Mouse (Mus musculus) gastrocnemius, adult 2 months (tissue): ENCODE measurements at regions not wholly inside any gene's neighbourhood (a gene's known extent, or its start where the extent isn't known, plus 50 kb on each side); places are given as distances from the start of the nearest gene placed in this dataset.

ENCODE experiments used
- DNase-seq: peaks from one replicate; pipeline ENCODE4 v3.0.0; 2022
- H3K27ac ChIP-seq: fragments of 200-600 bp; 2 replicates; pipeline ENCODE4 v1.8.1; 2022; ENCODE audit warnings: mild to moderate bottlenecking
- H3K4me3 ChIP-seq: fragments of 200-600 bp; 2 replicates; pipeline ENCODE4 v1.8.1; 2022; ENCODE audit warnings: mild to moderate bottlenecking, moderate library complexity
- CTCF ChIP-seq: fragments of 200-600 bp; IDR thresholded peaks from 2 replicates; pipeline ENCODE4 v1.8.1; 2022; ENCODE audit warnings: antibody characterized with exemption, mild to moderate bottlenecking, moderate library complexity
- intact Hi-C: fragments of 180-260 bp; cut with DNase I; formaldehyde crosslinking; loops from one replicate; pipeline ENCODE4 v1.15.1; 2025

DNA sequence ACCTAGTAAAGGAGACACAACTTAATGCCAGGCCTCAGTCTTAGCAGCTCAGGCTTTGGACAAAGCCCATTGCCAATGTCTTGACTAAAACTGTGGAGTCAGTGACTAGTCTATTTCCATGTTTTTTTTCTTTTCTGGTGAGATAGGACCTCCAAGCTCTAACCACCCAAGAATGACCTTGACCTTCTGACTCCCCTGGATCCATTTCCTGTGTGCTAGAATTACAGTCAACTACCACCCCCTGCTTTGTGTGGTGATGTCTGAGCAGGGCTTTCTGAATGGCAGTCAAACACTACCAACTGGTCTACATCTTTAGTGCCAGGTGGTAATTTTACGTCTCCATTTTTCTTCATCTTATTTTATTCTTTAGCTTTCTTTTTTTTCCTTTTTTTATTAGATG, 51.3 kb upstream of the Rnf138rt1 start:
- intact Hi-C loops, result no loop called here
- H3K4me3 ChIP-seq, result no peak overlapping the region
- no peak overlapping the region for H3K27ac ChIP-seq
- no peak for DNase-seq
- TF ChIP-seq CTCF, result no peak

- Histone ChIP-seq H3K4me3 (no peak overlapping the region), H3K27ac (no peak overlapping the region)
- TF ChIP-seq CTCF, result peak; percentile 8; the same call in 1 of the 2 replicates
- no peak for DNase-seq
- intact Hi-C loops, result no loop called here
Observed at GRCm38 (mm10) chrX:163814806-163815205, 53.7 kb upstream of the Rnf138rt1 start.

DNA sequence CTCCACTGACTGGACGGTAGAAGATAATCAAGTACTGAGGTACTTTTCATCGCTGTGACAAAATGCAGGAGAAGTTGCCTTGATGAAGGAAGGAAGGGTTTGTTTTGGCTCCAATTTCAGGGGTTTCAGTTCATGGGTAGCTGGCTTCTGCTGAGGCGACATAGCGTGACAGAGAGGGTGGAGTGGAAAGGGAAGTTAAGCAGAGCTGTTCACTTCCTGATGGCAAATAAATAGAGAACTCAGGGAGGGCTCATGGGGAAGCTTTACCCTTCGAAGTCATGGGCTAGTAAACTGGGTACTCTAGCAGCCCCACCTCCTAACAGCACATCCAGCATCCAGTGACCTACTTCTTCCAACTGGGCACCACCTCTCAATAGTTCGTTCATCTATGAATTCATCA, 61.2 kb upstream of the Rnf138rt1 start:
- intact Hi-C loops, result loop anchor here (10.0 kb wide), 2 partner anchors 73 to 243 kb away; no protein-coding TSS in a partner anchor
- DNase-seq, result no peak
- TF ChIP-seq CTCF, result no peak
- H3K27ac ChIP-seq, result no peak overlapping the region
- no peak overlapping the region for H3K4me3 ChIP-seq

DNA sequence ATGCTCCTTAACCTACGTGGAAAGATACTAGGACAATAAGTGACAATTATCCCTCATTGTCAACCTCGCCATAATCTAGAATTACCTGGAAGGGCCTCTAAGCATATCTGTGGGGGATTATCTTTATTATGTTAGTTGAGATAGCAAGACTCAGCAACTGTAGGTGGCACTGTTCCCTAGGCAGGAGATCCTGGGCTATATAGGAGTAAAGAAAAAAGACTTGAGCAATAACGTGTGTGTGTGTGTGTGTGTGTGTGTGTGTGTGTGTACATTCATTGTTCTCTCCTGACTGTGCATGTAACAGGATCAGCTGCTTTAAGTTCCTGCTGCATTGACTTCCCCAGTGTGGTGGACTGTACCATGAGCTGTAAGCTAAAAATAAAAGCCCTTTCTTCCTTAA, 66.3 kb upstream of the Rnf138rt1 start:
- peak; percentile 16 for DNase-seq
- intact Hi-C loops, result loop anchor here (2.0 to 10.0 kb wide), 3 partner anchors 67 to 237 kb away; no protein-coding TSS in a partner anchor
- peak; percentile 38 for TF ChIP-seq CTCF

GRCm38 (mm10) chrX:163845408-163845807, 63.4 kb upstream of the Ap1s2 start:
- Histone ChIP-seq H3K27ac (no peak overlapping the region), H3K4me3 (no peak overlapping the region)
- no peak for TF ChIP-seq CTCF
- intact Hi-C loops, result no loop called here
- no peak for DNase-seq

More for the DNA sequence above, 66.3 kb upstream of the Rnf138rt1 start:
- no peak overlapping the region for H3K27ac ChIP-seq
- H3K4me3 ChIP-seq, result no peak overlapping the region

GRCm38 (mm10) chrX:163846890-163847289, 61.9 kb upstream of the Ap1s2 start:
- no peak for DNase-seq
- Histone ChIP-seq H3K4me3 (no peak overlapping the region), H3K27ac (no peak overlapping the region)
- no peak for TF ChIP-seq CTCF
- intact Hi-C loops, result no loop called here

DNA sequence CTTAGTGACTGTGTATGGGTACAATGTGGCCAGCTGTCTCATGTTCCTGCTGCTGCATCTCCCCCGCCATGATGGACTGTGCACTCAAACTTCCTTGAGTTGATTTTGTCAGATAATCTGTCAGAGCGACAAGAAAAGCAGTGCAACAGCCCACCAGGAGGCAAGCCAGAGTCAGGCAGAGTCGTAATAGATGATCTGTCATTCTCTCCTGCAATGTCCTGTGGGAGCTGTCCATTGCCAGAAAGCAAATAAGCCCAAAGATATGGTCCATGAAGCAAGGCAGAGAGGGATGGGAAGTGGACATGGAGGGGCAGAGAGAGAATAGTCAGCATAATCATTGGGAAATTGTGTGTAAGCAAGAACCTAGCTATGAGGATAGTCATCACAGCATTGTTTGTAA, 61.2 kb upstream of the Ap1s2 start:
- no peak for TF ChIP-seq CTCF
- Histone ChIP-seq H3K4me3 (no peak overlapping the region), H3K27ac (no peak overlapping the region)
- DNase-seq, result no peak
- intact Hi-C loops, result no loop called here

- H3K4me3 ChIP-seq, result no peak overlapping the region
- TF ChIP-seq CTCF, result no peak
- intact Hi-C loops, result no loop called here
- H3K27ac ChIP-seq, result no peak overlapping the region
- DNase-seq, result no peak
Observed at GRCm38 (mm10) chrX:163848510-163849199, 60.2 kb upstream of the Ap1s2 start.

- Histone ChIP-seq H3K27ac (no peak overlapping the region), H3K4me3 (no peak overlapping the region)
- no peak for DNase-seq
- intact Hi-C loops, result no loop called here
- no peak for TF ChIP-seq CTCF
Observed at GRCm38 (mm10) chrX:163850915-163851599, 57.8 kb upstream of the Ap1s2 start.

DNA sequence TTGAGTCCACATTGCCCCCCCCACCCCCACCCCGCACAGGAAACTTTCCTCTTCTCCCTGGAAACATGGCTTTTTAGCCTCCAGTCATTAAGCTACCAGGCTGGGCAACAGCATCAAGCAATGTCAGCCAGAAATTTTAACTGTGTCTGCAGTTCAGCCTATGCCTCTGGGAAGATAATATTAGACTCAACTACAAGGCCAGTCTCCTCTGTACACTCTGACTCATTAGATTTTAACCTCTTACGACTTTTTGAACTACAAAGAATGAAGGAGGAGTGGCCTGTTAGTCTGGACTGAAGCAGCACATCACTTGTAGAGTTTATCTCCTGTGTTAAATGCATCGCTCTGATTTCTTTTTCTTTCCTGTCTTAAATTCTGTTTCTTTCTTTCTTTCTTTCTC, 50.3 kb upstream of the Ap1s2 start:
- no peak for TF ChIP-seq CTCF
- no peak for DNase-seq
- H3K27ac ChIP-seq, result no peak overlapping the region; the same call in 1 of the 2 replicates
- intact Hi-C loops, result no loop called here
- H3K4me3 ChIP-seq, result no peak overlapping the region
